Mouse (Mus musculus) forebrain, embryonic 13.5 days (tissue): Measurements from ENCODE around the gene Pex11b. TPM values are rescaled to one million over a fixed set of nuclear protein-coding genes. Genes with fewer than 3 reads are reported as not detected.
A peak's percentile ranks its signal among the peaks of the same experiment; 100 is the strongest.

ENCODE experiments used
- ATAC-seq: fragments of 200-750 bp; cut with Nextera tagmentation; 2 replicates; pipeline ENCODE4 v1.8.0; 2017
- H3K27ac ChIP-seq: fragments of 300-500 bp; sonication (generic); 2 replicates; pipeline ENCODE4 v1.5.1; 2015; ENCODE audit warnings: inconsistent platforms, mild to moderate bottlenecking, moderate library complexity
- H3K27me3 ChIP-seq: fragments of 300-500 bp; sonication (generic); 2 replicates; pipeline ENCODE4 v1.6.1; 2015; ENCODE audit warnings: mild to moderate bottlenecking, inconsistent platforms
- H3K36me3 ChIP-seq: fragments of 300-500 bp; sonication (generic); 2 replicates; pipeline ENCODE4 v1.6.1; 2015; ENCODE audit warnings: mild to moderate bottlenecking, inconsistent platforms; ENCODE audit not compliant: poor library complexity, severe bottlenecking
- H3K4me1 ChIP-seq: fragments of 300-500 bp; sonication (generic); 2 replicates; pipeline ENCODE4 v1.6.1; 2015; ENCODE audit warnings: inconsistent platforms
- H3K4me2 ChIP-seq: fragments of 300-500 bp; sonication (generic); 2 replicates; pipeline ENCODE4 v1.6.1; 2015; ENCODE audit warnings: inconsistent platforms, mild to moderate bottlenecking, moderate library complexity
- H3K4me3 ChIP-seq: fragments of 300-500 bp; sonication (generic); 2 replicates; pipeline ENCODE4 v1.5.1; 2015; ENCODE audit warnings: mild to moderate bottlenecking, inconsistent platforms
- H3K9ac ChIP-seq: fragments of 300-500 bp; sonication (generic); 2 replicates; pipeline ENCODE4 v1.6.1; 2015; ENCODE audit warnings: mild to moderate bottlenecking, inconsistent platforms
- H3K9me3 ChIP-seq: fragments of 300-500 bp; sonication (generic); replicated peaks from 2 replicates; pipeline ENCODE4 v1.6.1; 2016; ENCODE audit warnings: inconsistent platforms
- WGBS: fragments of 180-500 bp; shearing (Covaris S2); methylation state at CpG from one replicate; pipeline ENCODE4 v1.1.7; 2015; 5-methylcytosine and 5-hydroxymethylcytosine counted together
- polyA plus RNA-seq: library from polyadenylated mRNA; unstranded; fragments of >200 nt; fragmentation: Nextera tagmentation; extraction: Ambion mirVana; gene quantifications from 2 replicates; pipeline ENCODE4 v1.2.1, GENCODE M21; 2015

The Pex11b gene
- 48.2 and 54.0 TPM in 2 replicates for polyA plus RNA-seq

- Histone ChIP-seq H3K4me1 (peaks cover 32% of the 10 kb centered on the region), H3K27me3 (no peaks in the 10 kb centered on the region), H3K36me3 (peaks cover 47% of the 10 kb centered on the region), H3K9me3 (no peaks in the 10 kb centered on the region), H3K27ac (peak within 1 kb of the TSS; percentile 75), H3K9ac (peak within 1 kb of the TSS; percentile 96), H3K4me2 (peak within 1 kb of the TSS; percentile 93), H3K4me3 (peak within 1 kb of the TSS; percentile 90)
- WGBS: 2% methylated on average over 59 of the region's 60 CpGs
- peak; percentile 93 for ATAC-seq
These were observed at the start of gene Pex11b, which contains the start of gene Gm42957 for GRCm38 (mm10) chr3:96634928-96635879. TSS of gene Pex11b (plus strand) at chr3:96635376. TSS of gene Gm42957 (plus strand) at chr3:96635474.

DNA sequence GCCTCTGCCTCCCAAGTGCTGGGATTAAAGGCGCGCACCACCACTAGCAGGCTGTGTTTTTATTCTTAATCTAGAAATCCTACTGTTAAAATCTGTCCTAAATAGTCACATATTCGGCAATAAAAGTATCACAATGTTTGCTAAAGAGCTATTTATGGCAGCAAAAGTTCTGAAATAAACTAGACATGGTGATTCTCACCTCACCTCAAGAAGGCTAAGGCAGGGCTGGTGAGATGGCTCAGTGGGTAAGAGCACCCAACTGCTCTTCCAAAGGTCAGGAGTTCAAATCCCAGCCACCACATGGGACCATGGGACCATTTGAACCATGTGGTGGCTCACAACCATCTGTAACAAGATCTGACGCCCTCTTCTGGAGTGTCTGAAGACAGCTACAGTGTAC lies 44.5 kb upstream of the Pex11b start:
- H3K27me3 ChIP-seq: peaks cover 6% of the 10 kb centered on the region; the same call in 1 of the 2 replicates
- no peak overlapping the region for H3K4me2 ChIP-seq
- no peak overlapping the region for H3K4me3 ChIP-seq
- no peak for ATAC-seq
- H3K36me3 ChIP-seq: 0 out of 2 replicates have a peak, but pooled peaks cover 4% of the 10 kb centered on the region
- peaks cover 19% of the 10 kb centered on the region for H3K4me1 ChIP-seq
- WGBS: 79% methylated on average over 4 of the region's 4 CpGs
- no peak overlapping the region for H3K27ac ChIP-seq
- no peaks in the 10 kb centered on the region for H3K9me3 ChIP-seq
- H3K9ac ChIP-seq: no peak overlapping the region

DNA sequence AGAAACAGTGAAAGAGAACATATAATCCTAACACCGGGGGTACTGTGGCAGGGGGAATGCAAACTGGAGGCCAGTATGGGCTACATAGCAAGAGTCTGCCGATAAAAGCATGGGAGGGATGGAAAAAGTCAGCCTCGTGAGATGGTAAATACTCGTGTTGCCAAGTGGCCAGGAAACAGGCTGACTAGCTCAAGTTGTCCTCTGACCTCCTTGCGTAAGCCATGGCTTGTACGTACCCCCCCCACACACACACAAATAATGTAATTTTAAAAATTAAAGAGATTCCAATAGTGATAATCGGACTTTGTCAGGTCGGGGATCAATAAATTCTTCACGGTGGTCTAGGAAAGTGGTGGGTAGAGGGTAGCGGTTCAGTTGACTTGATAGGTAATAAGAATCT lies 41.8 kb upstream of the Pex11b start:
- Histone ChIP-seq H3K27ac (peak overlapping the region; percentile 80; the same call in 1 of the 2 replicates), H3K4me2 (peak overlapping the region; percentile 88), H3K9me3 (no peaks in the 10 kb centered on the region), H3K27me3 (peaks cover 13% of the 10 kb centered on the region; the same call in 1 of the 2 replicates), H3K9ac (peak overlapping the region; percentile 70), H3K4me3 (peak overlapping the region; percentile 63), H3K4me1 (peaks cover 46% of the 10 kb centered on the region), H3K36me3 (0 out of 2 replicates have a peak, but pooled peaks cover 4% of the 10 kb centered on the region)
- no peak for ATAC-seq
- under 1% methylated on average over 10 of the region's 10 CpGs for WGBS

- peaks cover 13% of the 10 kb centered on the region; the same call in 1 of the 2 replicates for H3K27me3 ChIP-seq
- under 1% methylated on average over 38 of the region's 38 CpGs for WGBS
- H3K4me2 ChIP-seq: peak within 1 kb of the TSS; percentile 88
- H3K36me3 ChIP-seq: 0 out of 2 replicates have a peak, but pooled peaks cover 4% of the 10 kb centered on the region
- peak within 1 kb of the TSS; percentile 70 for H3K9ac ChIP-seq
- peak; percentile 92 for ATAC-seq
- H3K27ac ChIP-seq: peak within 1 kb of the TSS; percentile 80
- peak within 1 kb of the TSS; percentile 63 for H3K4me3 ChIP-seq
- peaks cover 52% of the 10 kb centered on the region for H3K4me1 ChIP-seq
- no peaks in the 10 kb centered on the region for H3K9me3 ChIP-seq
These were observed 41.2 kb upstream of the Pex11b start, which contains the start of gene Polr3gl for GRCm38 (mm10) chr3:96593790-96594560. TSS of gene Polr3gl (minus strand) at chr3:96594181.

- 0 out of 2 replicates have a peak, but pooled peaks cover 4% of the 10 kb centered on the region for H3K36me3 ChIP-seq
- H3K4me3 ChIP-seq: no peak overlapping the region
- no peak overlapping the region for H3K4me2 ChIP-seq
- ATAC-seq: no peak
- no peak overlapping the region for H3K27ac ChIP-seq
- H3K4me1 ChIP-seq: peaks cover 56% of the 10 kb centered on the region
- H3K9me3 ChIP-seq: no peaks in the 10 kb centered on the region
- 84% methylated on average over 5 of the region's 5 CpGs for WGBS
- no peak overlapping the region for H3K9ac ChIP-seq
- peaks cover 13% of the 10 kb centered on the region; the same call in 1 of the 2 replicates for H3K27me3 ChIP-seq
These were observed 40.3 kb upstream of the Pex11b start for GRCm38 (mm10) chr3:96594851-96595250.

DNA sequence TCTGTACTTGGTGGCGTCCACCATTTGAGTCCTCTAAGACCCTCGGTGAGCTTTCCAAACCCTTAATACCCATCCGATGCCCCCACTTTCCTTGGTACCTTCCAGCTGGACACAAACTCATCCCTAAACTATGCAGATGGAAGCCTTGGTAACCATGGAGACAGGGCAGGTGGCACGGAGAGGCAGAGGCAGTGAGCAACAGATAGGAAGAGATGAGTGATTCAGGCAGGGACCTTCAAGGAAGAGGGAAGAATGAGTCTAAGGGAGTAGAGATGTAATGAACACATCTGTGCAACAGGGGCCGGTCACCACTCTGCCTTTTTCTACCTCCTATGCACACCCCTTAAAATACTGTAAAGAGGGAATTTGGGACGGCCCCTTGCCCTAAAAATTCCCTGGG lies 39.5 kb upstream of the Pex11b start:
- no peak for ATAC-seq
- H3K36me3 ChIP-seq: no peaks in the 10 kb centered on the region
- H3K4me2 ChIP-seq: peak overlapping the region; percentile 90
- H3K27me3 ChIP-seq: peaks cover 13% of the 10 kb centered on the region; the same call in 1 of the 2 replicates
- peak overlapping the region; percentile 74; the same call in 1 of the 2 replicates for H3K9ac ChIP-seq
- H3K4me3 ChIP-seq: peak overlapping the region; percentile 47; the same call in 1 of the 2 replicates
- 22% methylated on average over 6 of the region's 6 CpGs for WGBS
- peak overlapping the region; percentile 59 for H3K27ac ChIP-seq
- peaks cover 64% of the 10 kb centered on the region for H3K4me1 ChIP-seq
- H3K9me3 ChIP-seq: no peaks in the 10 kb centered on the region

DNA sequence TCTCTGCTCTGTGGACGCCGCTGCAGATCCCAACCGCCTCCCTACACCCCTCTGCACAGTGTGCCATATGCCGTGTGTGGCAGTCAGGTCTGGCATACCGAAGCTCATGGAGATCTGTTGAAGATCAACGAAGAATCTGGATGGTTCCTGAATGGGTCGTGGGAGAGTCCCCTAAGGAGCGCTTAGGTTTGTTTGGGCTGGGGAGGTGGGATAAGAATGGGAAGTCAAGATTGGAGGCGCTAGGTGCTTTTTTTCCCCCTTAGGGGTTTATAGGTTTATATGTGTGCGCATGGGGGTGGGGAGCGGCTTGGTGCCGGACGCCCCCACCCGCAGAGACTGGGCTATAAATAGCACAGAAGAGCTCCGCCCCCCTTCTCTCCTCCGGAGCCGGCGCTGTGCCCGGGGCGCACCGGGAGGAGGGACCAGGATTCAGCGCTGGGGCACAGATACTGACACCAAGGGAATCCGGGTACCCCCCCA lies 38.9 kb upstream of the Pex11b start, which contains the start of gene Ankrd34a:
Gene Ankrd34a, plus strand, starts transcription at position 409 of the 480 bp plus-strand sequence.
- H3K4me1 ChIP-seq: peaks cover 65% of the 10 kb centered on the region
- H3K36me3 ChIP-seq: no peaks in the 10 kb centered on the region
- H3K4me3 ChIP-seq: peak within 1 kb of the TSS; percentile 47
- peaks cover 13% of the 10 kb centered on the region; the same call in 1 of the 2 replicates for H3K27me3 ChIP-seq
- H3K9ac ChIP-seq: peak within 1 kb of the TSS; percentile 74
- peak within 1 kb of the TSS; percentile 90 for H3K4me2 ChIP-seq
- H3K27ac ChIP-seq: peak within 1 kb of the TSS; percentile 59
- no peak for ATAC-seq
- WGBS: 2% methylated on average over 18 of the region's 23 CpGs
- no peaks in the 10 kb centered on the region for H3K9me3 ChIP-seq

- ATAC-seq: no peak
- 3% methylated on average over 11 of the region's 12 CpGs for WGBS
These were observed 38.3 kb upstream of the Pex11b start for GRCm38 (mm10) chr3:96596855-96597254.

GRCm38 (mm10) chr3:96597435-96597891 lies 37.7 kb upstream of the Pex11b start:
- Histone ChIP-seq H3K27ac (peak overlapping the region; percentile 51; the same call in 1 of the 2 replicates), H3K4me1 (peaks cover 68% of the 10 kb centered on the region), H3K9me3 (no peaks in the 10 kb centered on the region), H3K27me3 (peaks cover 13% of the 10 kb centered on the region; the same call in 1 of the 2 replicates), H3K9ac (peak overlapping the region; percentile 74), H3K4me3 (peak overlapping the region; percentile 47), H3K4me2 (peak overlapping the region; percentile 90), H3K36me3 (no peaks in the 10 kb centered on the region)
- no peak for ATAC-seq
- WGBS: under 1% methylated on average over 40 of the region's 40 CpGs

More at GRCm38 (mm10) chr3:96596855-96597254, 38.3 kb upstream of the Pex11b start:
- Histone ChIP-seq H3K4me3 (peak overlapping the region; percentile 47), H3K4me2 (peak overlapping the region; percentile 90), H3K9ac (peak overlapping the region; percentile 74), H3K9me3 (no peaks in the 10 kb centered on the region), H3K27ac (0 out of 2 replicates have a peak overlapping the region, but pooled peaks have one; percentile 59), H3K27me3 (peaks cover 13% of the 10 kb centered on the region; the same call in 1 of the 2 replicates), H3K4me1 (peaks cover 66% of the 10 kb centered on the region), H3K36me3 (no peaks in the 10 kb centered on the region)

DNA sequence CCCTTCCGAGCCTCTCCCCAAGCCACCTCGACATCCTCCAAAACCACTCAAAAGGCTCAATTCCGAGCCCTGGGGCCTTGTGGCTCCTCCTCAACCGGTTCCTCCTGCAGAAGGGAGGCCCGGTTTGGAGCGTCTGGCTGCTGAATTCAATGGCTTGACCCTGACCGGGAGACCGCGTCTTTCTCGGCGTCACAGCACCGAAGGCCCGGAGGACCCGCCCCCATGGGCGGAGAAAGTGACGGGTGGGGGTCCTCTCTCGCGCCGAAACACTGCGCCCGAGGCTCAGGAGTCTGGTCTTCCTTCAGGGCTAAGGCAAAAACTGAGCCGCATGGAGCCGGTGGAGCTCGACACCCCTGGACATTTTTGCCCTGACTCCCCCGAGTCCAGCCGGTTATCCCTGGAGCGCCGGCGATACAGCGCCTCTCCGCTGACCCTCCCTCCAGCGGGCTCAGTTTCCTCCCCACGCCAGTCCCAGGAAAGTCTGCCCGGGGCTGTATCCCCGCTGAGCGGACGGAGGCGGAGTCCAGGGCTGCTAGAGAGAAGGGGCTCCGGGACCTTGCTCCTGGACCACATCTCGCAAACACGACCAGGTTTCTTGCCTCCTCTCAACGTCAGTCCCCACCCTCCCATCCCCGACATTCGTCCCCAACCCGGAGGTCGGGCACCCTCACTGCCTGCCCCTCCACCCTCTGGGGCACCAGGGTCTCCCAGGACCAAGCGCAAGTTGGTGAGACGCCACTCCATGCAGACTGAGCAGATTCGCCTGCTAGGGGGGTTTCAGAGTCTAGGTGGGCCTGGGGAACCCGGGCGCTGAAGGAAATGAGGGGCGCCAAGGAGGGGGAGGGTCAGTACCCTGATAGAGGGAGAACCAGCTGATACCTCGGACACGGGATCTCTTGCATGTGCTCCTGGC lies 36.8 kb upstream of the Pex11b start:
- ATAC-seq: no peak
- Histone ChIP-seq H3K4me1 (peaks cover 68% of the 10 kb centered on the region), H3K27ac (peak overlapping the region; percentile 51; the same call in 1 of the 2 replicates), H3K4me2 (peak overlapping the region; percentile 90), H3K27me3 (peaks cover 13% of the 10 kb centered on the region; the same call in 1 of the 2 replicates), H3K9me3 (no peaks in the 10 kb centered on the region), H3K36me3 (no peaks in the 10 kb centered on the region), H3K9ac (peak overlapping the region; percentile 74), H3K4me3 (peak overlapping the region; percentile 47)
- WGBS: 1% methylated on average over 54 of the region's 54 CpGs
